Mouse (Mus musculus): ENCODE results near the gene Nfkbil1. TPM values are rescaled to one million over a fixed set of nuclear protein-coding genes. Genes with fewer than 3 reads are reported as not detected.

The Nfkbil1 gene
- polyA plus RNA-seq (2012) = 42.2 and 43.8 TPM in 2 replicates

DNA sequence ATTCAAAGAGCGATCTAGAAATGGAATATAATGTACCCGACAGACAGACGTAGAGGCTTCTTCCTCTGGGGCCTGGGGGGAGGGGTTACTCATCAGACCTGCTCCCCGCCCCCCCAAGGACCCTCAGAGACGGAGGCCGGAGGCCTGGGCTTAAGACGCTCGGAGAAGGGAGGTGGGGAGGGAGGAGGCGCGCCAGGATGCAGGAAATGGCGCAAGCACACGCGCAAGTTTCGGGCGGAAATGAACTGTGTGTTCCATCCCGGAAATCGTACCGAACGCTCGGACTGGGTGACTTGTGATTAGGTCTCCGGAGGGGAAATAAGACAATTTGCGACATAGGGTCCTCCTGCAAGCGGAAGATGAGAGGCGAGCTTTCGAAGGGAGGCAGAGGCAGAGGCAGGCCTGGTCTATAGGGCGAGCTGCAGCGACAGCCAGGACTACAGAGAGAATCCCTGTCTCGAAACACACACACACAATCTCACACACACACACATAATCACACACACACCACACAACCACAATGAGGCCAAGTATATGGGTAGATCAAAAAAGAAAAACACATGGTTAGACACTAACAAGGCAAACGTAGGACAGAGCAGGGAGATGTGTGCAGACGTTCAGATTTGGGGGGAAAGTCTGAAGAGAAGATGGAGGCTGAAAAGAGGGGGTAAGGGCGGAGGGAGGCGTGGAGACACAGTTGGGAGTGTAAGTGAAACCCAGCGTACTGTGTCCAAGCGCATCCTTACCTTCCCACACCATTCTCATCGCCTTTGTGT is at the start of gene Nfkbil1:
TSS of gene Nfkbil1 (minus strand) at position 179 of the 776 bp plus-strand sequence.

DNA sequence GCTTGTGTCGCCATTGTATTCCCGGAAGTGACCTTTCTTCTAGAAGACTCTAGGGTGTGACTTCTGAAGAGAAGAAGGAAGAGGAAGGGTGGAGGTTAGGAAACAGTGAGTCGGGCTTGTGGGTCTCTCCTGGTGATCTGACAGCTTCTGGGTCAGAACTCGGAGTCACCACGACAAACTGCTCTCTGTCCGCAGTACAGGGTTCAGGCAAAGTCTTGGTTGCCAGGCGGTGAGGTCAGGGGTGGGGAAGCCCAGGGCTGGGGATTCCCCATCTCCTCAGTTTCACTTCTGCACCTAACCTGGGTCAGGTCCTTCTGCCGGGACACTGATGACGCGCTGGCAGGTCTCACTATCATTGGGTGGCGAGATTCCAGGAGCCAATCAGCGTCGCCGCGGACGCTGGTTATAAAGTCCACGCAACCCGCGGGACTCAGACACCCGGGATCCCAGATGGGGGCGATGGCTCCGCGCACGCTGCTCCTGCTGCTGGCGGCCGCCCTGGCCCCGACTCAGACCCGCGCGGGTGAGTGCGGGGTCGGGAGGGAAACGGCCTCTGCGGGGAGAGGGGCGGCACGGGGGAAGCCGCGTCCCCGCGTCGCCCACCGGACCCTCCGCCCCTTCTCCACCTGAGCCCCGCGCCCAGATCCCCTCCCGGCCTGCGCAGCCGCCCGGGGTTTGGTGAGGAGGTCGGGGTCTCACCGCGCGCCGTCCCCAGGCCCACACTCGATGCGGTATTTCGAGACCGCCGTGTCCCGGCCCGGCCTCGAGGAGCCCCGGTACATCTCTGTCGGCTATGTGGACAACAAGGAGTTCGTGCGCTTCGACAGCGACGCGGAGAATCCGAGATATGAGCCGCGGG is 27.3 kb upstream of the Nfkbil1 start, which contains the start of gene H2-D1:
TSS of gene H2-D1 (plus strand) at position 67 of the 859 bp plus-strand sequence.

DNA sequence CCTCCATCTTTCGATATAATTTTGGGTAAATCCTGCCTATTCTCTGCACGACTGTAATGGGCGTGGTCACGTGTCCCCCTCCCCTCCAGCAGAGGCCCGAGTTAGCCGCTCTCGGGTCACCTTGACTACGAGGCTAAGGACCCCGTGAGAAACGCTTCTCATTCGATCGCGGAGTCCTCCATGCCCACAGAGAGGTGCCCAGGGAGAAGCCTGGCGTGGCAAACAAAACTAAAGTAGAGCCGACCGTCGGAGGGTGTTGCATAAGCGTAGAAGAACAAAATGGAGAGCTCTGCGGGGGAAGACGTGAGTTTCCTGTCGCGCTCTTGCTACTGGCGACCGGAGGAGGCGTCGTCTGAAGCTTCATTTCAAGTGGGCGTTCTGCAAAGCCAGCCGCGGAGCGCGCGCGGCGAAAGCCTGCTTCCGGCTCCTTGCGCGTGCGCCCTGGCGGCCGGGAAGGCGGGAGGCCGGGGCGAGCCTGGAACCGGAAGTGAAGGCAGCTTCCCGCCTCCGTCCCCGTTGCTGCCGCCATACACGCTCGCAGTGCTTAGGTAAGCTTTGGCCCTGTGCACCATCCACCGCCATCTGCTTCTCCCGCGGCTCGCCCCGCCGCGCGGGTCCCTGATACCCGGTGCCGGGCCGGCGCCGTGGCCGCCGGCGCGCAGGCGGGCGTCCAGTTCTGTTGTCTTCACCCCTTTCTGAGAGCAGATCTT is 5.9 kb upstream of the Nfkbil1 start, which contains the start of gene Ddx39b:
TSS of gene Ddx39b (plus strand) at position 442 of the 710 bp plus-strand sequence.

DNA sequence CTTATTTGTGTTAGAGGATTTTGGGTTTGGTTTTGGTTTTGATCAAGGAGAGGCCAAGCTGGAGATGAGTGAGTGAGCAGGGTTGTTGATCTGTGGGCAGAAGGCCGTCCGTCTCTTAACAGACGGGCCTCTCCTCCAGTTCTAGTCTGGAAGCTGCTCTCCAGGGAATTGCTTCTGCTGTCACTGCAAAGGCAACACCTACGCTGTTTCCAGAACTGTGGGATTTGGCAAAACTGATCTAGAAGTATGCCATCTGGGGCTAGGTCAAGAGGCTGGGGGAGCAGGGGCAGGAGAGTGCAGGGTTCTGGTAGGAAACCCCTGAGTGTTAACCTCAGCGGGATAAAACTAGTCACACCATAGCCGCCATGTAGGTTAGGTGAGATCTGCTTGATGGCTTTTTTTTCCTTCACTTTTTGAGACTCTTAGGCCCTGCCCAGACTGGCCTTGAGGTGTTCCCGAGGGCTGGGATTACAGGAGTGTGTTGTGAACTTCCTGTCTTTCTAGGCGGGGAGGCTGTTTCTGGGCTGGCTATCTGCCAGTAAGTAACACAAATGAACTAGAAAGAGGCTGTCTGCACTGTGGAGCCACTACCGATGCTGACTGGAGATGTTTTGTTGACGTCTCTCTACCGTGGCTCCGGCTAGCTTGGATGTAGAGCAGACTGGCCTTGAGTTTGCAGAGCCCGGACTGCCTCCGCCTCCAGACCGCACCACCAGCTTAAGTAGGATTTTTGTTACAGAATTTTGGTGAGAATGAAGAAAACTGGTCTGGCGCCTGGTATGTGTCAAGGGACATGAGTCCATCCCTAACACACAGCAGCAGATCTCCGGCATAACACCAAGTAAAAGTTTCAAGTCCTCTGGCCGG is 2.2 kb downstream of the Nfkbil1 start, which contains the start of gene Atp6v1g2:
TSS of gene Atp6v1g2 (plus strand) at position 547 of the 867 bp plus-strand sequence.

DNA sequence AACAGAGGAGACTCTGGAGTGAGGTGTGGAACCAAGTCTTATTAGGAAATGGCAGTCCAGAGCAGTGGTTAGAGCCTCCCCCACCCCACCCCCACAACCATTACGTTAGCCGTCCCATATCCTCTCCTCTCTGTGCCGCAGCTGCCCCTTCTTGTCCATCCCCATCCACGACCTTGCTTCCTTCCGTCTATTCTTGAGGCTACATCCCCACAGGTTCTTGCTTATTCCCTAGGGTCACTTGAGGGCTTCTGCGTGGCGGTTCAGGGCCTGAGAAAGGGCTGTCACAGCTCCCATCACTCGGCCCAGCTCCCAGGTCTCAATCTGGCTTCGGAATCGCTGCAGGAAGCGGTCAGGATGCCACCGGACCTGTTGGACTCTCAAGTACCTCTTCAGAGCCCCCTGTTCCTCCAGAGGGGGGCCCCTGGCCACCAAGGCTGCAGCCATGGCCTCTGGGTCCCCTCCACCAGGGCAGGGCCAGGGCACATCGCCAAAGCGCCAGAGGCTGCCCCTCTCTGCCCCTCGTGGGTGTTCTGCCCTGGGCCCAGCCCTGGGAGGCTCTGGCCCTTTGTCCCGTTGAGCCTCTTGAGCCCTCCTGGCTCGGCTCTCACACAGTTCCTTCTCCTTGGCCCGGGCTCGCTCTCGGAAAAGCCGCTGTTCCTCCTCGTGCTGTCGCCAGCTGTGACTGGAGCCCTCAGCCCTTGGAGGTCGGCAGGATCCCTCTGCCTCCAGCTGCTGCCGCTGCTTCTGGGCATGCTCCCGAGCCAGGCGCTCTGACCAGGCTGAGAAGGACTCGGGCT is 15.2 kb downstream of the Nfkbil1 start, which contains the start of gene Gm16181:
TSS of gene Gm16181 (plus strand) at position 679 of the 797 bp plus-strand sequence.

DNA sequence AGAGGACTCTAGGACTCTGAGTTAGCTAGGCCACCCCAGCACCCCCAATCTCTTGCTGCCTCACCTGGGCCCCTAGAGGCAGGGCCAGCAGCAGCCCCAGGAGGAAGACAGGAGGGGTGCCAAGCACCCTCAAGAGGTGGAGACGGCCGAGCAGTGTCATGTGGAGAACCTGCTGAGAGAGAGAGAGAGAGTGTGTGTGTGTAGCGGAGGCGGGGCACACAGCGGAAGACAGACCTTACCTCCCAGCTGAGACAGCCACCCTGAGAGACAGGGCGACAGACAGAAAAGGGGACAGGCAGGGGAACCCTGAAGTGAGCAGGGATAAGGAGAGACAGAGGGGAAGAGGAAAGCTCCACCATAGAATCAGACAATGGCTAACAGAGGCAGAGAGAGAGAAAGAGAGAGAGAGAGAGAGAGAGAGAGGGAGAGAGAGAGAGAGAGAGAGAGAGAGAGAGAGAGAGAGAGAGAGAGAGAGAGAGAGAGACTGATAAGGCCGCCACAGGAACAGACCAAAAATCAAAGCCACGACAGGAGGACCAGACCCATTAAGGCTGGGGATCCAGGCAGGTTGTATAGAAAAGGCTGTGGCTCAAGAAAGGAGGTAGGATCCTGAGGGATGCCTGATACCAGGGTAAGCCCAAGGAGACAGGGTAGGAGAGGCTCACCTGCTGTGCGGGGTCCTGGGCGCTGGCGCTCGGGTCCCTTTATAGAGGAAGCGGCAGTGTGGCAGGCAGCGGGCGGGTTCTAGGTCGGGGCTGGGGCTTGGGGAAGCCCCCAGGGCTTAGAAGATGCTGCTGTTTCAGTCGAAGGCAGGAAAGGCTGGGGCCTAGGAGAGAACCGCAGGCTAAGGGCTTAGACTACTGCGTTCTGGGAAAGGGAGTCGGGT is 30.9 kb downstream of the Nfkbil1 start, which contains the start of gene Lta:
TSS of gene Lta (minus strand) at position 858 of the 886 bp plus-strand sequence.

DNA sequence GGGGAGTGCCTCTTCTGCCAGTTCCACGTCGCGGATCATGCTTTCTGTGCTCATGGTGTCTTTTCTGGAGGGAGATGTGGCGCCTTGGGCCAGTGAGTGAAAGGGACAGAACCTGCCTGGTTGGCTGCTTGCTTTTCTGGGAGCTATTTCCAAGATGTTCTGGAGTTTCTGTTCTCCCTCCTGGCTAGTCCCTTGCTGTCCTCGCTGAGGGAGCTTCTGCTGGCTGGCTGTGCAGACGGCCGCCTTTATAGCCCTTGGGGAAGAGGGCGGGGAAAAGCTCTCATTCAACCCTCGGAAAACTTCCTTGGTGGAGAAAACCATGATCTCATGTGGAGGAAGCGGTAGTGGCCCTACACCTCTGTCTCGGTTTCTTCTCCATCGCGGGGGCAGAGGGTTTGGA is 33.8 kb downstream of the Nfkbil1 start, which contains the start of gene Tnf:
TSS of gene Tnf (minus strand) at position 221 of the 400 bp plus-strand sequence.

DNA sequence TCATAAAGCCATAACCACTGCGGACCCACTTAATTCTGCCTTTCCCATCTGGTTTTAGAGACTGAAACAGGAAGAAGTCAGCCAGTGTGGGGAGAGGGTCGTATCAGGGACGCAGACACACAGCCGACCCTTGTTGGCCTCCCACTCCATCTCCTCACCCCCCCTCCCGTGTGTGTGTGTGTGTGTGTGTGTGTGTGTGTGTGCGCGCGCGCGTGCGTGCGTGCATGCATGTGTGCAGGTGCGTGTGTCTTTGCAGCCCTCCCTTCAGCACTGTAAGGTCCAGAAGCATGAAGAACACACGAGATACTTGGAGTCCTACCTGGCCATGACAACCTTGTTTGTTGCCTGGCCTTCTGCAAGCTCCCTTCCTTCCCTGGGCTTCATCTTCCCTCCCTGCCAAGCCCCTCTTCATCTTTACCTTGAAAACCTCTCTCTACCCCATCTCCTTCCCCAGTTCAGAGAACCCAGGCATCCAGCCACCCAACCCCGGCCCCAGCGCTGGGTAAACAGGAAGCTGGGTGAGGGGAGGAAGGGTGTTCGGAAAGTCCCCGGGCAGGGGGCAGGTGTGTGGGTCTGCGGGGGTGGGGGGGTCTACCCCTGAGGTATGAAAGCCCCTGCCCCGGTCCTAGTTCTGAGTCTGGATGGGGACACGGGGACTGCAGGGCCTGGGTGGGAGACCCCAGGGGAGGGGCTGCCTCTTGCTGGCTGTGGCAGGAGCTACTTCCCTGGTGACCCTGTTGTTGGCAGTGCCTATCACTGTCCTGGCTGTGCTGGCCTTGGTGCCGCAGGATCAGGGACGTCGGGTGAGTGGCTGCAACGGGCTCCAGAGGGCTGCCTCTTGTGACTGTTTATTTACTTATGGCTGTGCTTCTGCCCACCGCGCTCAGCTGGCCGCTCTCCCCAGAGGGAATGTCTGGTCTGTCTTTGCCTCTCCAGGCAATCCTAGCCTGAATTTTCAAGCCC is 41.4 kb downstream of the Nfkbil1 start, which contains the start of gene Ltb:
TSS of gene Ltb (plus strand) at position 559 of the 963 bp plus-strand sequence.

DNA sequence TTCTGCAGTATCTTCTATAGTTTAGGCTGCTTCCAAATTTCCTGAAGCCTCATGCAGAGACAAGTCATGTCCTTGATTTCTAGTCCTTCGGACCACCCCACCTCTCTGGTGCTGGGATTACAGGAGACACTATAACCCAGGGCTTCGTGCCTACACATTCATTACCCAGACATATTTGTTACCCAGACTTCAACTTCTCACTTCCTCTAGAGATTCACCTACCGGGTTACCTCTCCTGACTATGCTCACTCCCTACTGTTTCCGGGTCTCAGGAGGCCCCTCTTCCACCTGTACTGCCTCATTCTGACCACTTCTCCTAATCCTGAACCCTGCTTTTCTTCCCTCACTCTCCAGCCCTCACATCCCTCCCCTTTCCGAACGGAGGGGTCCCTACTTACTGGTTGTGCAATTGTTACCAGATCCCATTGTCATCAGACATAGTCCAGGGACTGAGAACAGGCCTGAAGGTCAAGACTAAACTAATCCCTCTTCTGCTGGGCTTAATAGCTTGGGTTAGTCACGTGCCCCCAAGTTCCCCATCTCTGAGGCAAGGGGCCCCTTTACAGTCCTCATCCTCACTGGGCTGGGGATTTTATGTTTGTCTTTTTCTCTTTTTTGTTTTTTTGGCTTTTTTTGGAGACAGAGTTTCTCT is 47.5 kb downstream of the Nfkbil1 start, which contains the start of gene Lst1:
TSS of gene Lst1 (minus strand) at position 481 of the 652 bp plus-strand sequence.

DNA sequence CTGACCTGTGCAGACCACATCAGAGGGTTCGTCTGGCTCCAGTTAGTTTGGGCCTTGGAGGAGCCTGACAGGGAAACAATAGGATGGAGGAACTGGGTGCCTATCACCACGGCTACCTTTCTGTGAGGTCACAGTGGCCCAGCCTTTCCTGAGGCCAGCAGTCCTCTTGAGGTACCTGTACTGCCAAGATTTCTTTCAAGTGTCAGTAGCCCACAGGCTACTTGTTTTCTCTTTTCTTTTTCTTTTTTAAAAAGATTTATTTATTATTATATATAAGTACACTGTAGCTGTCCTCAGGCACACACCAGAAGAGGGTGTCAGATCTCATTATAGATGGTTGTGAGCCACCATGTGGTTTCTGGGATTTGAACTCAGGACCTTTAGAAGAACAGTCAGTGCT is 59.6 kb downstream of the Nfkbil1 start, which contains the start of gene Aif1:
TSS of gene Aif1 (minus strand) at position 101 of the 400 bp plus-strand sequence.

Other genes starting within 250 kb of the Nfkbil1 start
- 841 and 875 TPM in 2 replicates for gene Vars, start 234.8 kb downstream of the Nfkbil1 start, polyA plus RNA-seq (2012)
- gene Vwa7, start 219.2 kb downstream of the Nfkbil1 start, polyA plus RNA-seq (2012) = 0.24 and 0.38 TPM in 2 replicates
- 6.0 and 11.9 TPM in 2 replicates for gene Sapcd1, start 207.8 kb downstream of the Nfkbil1 start, polyA plus RNA-seq (2012)
- gene Msh5, start 189.0 kb downstream of the Nfkbil1 start, polyA plus RNA-seq (2012) = 3.4 and 5.4 TPM in 2 replicates
- gene Clic1, start 185.8 kb downstream of the Nfkbil1 start, polyA plus RNA-seq (2012) = 109 and 129 TPM in 2 replicates
- 33.8 and 58.4 TPM in 2 replicates for gene Ddah2, start 176.8 kb downstream of the Nfkbil1 start, polyA plus RNA-seq (2012)
- 0.09 TPM in 1 of 2 replicates, not detected in the other for gene Ly6g6c, start 170.4 kb downstream of the Nfkbil1 start, polyA plus RNA-seq (2012)
- gene Mpig6b, start 169.6 kb downstream of the Nfkbil1 start, polyA plus RNA-seq (2012) = 0.04 TPM in 1 of 2 replicates, not detected in the other
- gene Ly6g6e, start 158.9 kb downstream of the Nfkbil1 start, polyA plus RNA-seq (2012) = not detected in 2 replicates
- 0.26 TPM in 1 of 2 replicates, not detected in the other for gene Ly6g6d, start 157.7 kb downstream of the Nfkbil1 start, polyA plus RNA-seq (2012)
- 0.06 and 0.28 TPM in 2 replicates for gene Ly6g6f, start 150.2 kb downstream of the Nfkbil1 start, polyA plus RNA-seq (2012)
- 118 and 123 TPM in 2 replicates for gene Abhd16a, start 146.5 kb downstream of the Nfkbil1 start, polyA plus RNA-seq (2012)
- not detected in 2 replicates for gene Ly6g5c, start 127.5 kb downstream of the Nfkbil1 start, polyA plus RNA-seq (2012)
- 0.45 and 0.69 TPM in 2 replicates for gene Ly6g5b, start 120.4 kb downstream of the Nfkbil1 start, polyA plus RNA-seq (2012)
- gene Gpank1, start 114.3 kb downstream of the Nfkbil1 start, polyA plus RNA-seq (2012) = 73.8 and 84.9 TPM in 2 replicates
- 77.7 and 78.6 TPM in 2 replicates for gene Csnk2b, start 113.7 kb downstream of the Nfkbil1 start, polyA plus RNA-seq (2012)
- 4.1 and 4.4 TPM in 2 replicates for gene D17H6S53E, start 109.4 kb downstream of the Nfkbil1 start, polyA plus RNA-seq (2012)
- 0.37 and 0.84 TPM in 2 replicates for gene Apom, start 103.7 kb downstream of the Nfkbil1 start, polyA plus RNA-seq (2012)
- gene Bag6, start 100.6 kb downstream of the Nfkbil1 start, polyA plus RNA-seq (2012) = 683 and 812 TPM in 2 replicates
- gene Prrc2a, start 70.9 kb downstream of the Nfkbil1 start, polyA plus RNA-seq (2012) = 1,479 and 1,500 TPM in 2 replicates
- 3.5 and 4.0 TPM in 2 replicates for gene Aif1, start 59.7 kb downstream of the Nfkbil1 start, polyA plus RNA-seq (2012)
- 3.8 and 6.6 TPM in 2 replicates for gene Lst1, start 47.4 kb downstream of the Nfkbil1 start, polyA plus RNA-seq (2012)
- gene Ltb, start 41.4 kb downstream of the Nfkbil1 start, polyA plus RNA-seq (2012) = 14.0 and 15.6 TPM in 2 replicates
- gene Tnf, start 33.8 kb downstream of the Nfkbil1 start, polyA plus RNA-seq (2012) = 12.8 and 21.1 TPM in 2 replicates
- gene Lta, start 30.4 kb downstream of the Nfkbil1 start, polyA plus RNA-seq (2012) = 0.10 and 0.22 TPM in 2 replicates
- gene Gm16181, start 15.0 kb downstream of the Nfkbil1 start, polyA plus RNA-seq (2012) = not detected in 2 replicates
- gene Atp6v1g2, start 2.1 kb downstream of the Nfkbil1 start, polyA plus RNA-seq (2012) = 5.5 and 9.2 TPM in 2 replicates
- gene Ddx39b, start 6.0 kb upstream of the Nfkbil1 start, polyA plus RNA-seq (2012) = 404 and 440 TPM in 2 replicates
- 854 and 953 TPM in 2 replicates for gene H2-D1, start 26.9 kb upstream of the Nfkbil1 start, polyA plus RNA-seq (2012)
- gene H2-Q1, start 84.6 kb upstream of the Nfkbil1 start, polyA plus RNA-seq (2012) = not detected in 2 replicates
- gene H2-Q2, start 106.5 kb upstream of the Nfkbil1 start, polyA plus RNA-seq (2012) = not detected in 2 replicates
- gene H2-Q4, start 143.8 kb upstream of the Nfkbil1 start, polyA plus RNA-seq (2012) = 178 and 252 TPM in 2 replicates
- 207 and 337 TPM in 2 replicates for gene H2-Q6, start 189.1 kb upstream of the Nfkbil1 start, polyA plus RNA-seq (2012)
- gene H2-Q7, start 203.4 kb upstream of the Nfkbil1 start, polyA plus RNA-seq (2012) = 180 and 308 TPM in 2 replicates
- 2.5 and 3.2 TPM in 2 replicates for gene H2-Q10, start 234.3 kb upstream of the Nfkbil1 start, polyA plus RNA-seq (2012)

Measured in megakaryocyte-erythroid progenitor cell, adult 5 weeks (primary cell).